Mouse (Mus musculus) stomach, postnatal 0 days (tissue): Measurements from ENCODE around the gene Otud6a.

Experiments used
- CTCF ChIP-seq: IDR thresholded peaks from 2 replicates; pipeline ENCODE4 v1.5.1; 2016; ENCODE audit warnings: antibody characterized with exemption, low read depth, mild to moderate bottlenecking, moderate library complexity
- EP300 ChIP-seq: optimal IDR thresholded peaks from 2 replicates; pipeline ENCODE3; 2016; ENCODE audit warnings: antibody characterized with exemption

- TF ChIP-seq CTCF (no peak), EP300 (no peak)
Measured at GRCm38 (mm10) chrX:100475569-100476223, 46.9 kb downstream of the Otud6a start.
